Mouse (Mus musculus) heart, adult 11 months (tissue): ENCODE measurements around the gene Zfhx3.

ENCODE experiments used
- DNase-seq: peaks from one replicate; pipeline ENCODE4 v3.0.0; 2022

The Zfhx3 gene

DNA sequence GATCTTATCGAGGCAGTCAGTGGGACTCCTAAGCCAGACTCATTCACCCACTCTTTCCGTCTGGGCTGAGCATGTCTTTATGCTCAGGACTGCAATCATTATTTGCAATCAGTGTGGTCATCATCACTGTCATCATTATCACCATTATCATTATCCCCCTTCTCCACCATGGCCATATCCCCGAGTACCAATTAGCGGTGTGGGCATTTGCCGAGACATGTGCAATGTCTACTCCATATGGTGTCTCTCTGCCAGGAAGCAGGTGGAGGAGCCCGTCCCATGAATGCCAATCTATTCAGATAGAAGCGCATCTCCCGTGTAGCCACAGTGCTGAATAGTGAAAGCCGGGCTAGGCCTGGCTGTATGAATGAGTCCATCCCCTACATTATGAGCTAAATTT lies 747.2 kb downstream of the Zfhx3 start:
- DNase-seq: peak; percentile 75

- peak; percentile 93 for DNase-seq
Observed at GRCm38 (mm10) chr8:108690576-108691455, 748.4 kb downstream of the Zfhx3 start.

DNA sequence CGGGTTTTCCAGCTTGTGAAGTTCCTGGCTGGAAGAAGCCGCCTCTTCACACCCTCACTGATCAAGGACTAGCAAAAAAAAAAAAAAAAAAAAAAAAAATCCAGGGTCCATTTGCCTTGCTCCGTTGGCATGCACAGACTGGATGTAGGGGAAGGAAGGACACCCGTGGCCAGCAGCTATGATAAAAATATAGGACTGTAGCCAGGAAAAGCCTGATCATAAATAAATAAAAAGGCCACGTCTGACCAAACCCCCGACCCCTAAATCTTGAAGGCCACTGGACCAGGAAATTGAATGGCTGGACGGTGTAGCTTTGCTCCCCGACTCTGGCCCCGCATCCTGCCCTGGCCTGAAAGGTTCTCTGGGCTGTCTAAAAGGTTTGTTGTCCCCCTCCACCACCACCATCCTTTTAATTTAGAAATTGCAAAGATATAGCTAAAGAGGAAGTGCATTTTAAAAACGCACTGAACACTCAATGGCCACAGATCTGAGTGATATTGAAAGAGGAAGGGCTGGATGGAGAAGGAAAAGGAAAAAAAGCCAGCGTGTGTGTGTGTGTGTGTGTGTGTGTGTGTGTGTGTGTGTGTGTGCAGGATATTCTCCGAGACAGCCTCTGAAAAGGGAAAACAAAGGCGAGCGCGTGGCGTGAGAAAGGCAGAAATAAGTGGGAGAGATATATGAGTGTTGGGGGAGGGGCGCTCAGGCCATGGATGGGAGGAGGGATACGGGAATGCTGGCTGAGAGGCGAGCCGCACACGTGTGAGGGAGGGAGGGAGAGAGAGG lies 749.2 kb downstream of the Zfhx3 start:
- DNase-seq: peak; percentile 96

- DNase-seq: peak; percentile 92
Observed at GRCm38 (mm10) chr8:108692239-108692627, 749.8 kb downstream of the Zfhx3 start.

- peak; percentile 89 for DNase-seq
Observed at GRCm38 (mm10) chr8:108692669-108693665, 750.5 kb downstream of the Zfhx3 start.

- peak; percentile 98 for DNase-seq
Observed at GRCm38 (mm10) chr8:108693841-108694240, 751.4 kb downstream of the Zfhx3 start.

- peak; percentile 86 for DNase-seq
Observed at GRCm38 (mm10) chr8:108694516-108694915, 752.1 kb downstream of the Zfhx3 start.

DNA sequence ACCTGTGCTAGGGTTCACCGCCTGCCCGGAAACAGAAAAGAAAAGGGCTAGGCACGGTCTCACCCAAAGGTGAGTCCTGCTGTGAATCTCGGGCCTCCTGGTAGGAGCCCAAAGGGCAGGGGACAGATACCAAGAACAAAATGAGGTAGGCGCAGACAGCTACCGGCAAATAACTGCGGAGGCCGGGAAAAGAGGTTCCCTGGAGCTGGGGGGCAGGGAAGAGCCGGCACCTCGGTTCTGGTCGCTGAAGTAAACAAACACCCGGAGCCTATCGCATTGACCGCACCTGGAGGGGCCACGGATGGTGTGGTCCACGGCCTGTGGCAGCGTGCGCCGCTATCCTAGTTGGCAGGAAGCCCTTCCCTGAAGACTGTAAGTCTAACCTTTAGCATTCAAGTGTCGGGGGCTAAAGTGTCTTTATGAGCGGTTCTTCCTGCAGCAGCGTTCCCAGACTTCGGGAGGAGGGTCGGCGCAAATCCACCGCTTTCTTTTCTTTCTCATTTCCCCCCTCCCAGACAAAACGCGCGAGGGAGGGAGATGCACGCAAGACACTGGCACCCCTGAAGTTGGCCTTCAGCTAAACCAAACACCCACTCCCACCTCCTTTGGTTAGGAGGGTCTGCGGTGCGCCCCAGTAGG lies 752.9 kb downstream of the Zfhx3 start:
- DNase-seq: peak; percentile 86

DNA sequence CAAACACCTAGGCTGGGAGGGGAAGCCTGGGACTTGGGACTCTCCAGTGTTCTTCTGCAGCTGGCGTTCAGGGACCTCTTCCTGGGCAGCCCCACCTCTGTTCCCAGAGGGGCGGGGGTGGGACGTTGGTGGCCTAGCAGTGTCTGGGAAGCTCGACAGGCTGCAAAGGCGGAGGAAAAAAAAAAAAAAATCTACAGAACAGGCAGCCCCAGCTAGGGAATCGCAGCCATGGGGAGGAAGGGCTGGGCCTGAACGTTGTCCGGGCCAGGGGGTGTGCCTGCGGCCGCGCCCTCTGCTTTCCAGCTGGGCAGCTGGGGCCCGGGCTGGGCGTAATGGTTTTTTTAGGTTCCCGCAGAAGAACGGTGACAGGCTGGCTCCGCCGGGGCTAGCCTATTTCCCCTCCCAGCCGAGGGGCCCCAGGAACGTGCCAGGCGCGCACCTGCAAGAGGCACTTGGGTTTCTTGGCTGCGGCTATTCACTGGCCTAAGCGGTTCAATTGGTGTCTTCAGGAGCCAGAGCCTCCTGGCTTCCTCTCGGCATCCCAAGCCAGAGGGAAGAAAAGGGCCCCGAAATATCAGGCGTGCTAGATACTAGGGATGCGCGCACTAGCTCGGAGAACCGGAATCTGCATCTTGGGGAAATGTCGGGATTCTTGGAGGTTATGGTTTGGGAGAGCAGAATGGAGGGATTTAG lies 753.6 kb downstream of the Zfhx3 start:
- peak; percentile 96 for DNase-seq

- peak; percentile 91 for DNase-seq
Observed at GRCm38 (mm10) chr8:108696631-108697410, 754.4 kb downstream of the Zfhx3 start.

DNA sequence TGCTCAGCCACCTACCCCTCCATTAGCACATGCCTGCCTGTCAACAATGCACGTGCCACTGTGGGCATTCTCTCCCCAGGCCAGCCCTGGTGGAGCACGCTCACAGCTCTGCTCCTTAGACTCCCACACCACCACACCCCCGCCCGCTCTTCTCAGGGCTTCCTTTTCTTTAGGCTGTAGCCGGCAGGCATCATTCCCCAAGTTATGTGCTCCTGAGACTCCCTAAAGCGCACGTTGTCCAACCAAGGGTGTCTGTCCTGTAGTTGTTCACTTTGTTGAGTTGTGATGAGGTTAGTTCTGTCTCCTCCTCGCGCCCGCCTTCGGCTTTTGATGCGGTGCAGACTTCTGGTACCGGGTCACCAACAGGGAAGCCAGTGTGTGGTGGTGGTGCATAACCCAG lies 755.1 kb downstream of the Zfhx3 start:
- peak; percentile 92 for DNase-seq

DNA sequence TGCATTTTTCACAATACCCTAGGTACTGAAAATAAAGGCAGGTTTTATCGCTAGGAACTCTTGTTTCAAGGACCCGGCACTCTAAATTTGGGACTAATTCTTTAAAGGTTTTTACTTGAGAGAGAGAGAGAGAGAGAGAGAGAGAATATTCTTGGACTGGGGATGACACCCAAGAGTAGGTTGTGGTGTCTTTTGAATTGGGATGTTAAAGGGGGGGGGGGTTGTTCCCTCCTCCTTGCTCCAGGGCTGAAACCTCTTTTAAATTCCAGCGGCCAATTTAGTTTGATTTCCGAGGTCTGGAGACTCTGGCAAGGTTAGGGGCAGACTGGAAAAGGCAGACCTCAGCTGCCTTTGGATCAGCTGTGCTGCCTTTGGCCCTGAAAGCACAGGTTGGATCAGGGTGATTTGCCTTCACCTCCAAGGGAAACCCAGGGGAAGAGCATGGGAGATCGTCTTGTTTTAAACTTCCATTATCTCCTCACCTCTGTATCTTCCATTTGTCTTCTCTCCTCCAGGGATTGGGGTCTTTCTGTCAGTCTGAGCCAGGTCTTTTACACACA lies 755.7 kb downstream of the Zfhx3 start:
- peak; percentile 21 for DNase-seq

GRCm38 (mm10) chr8:108699011-108699410 lies 756.6 kb downstream of the Zfhx3 start:
- DNase-seq: peak; percentile 84

DNA sequence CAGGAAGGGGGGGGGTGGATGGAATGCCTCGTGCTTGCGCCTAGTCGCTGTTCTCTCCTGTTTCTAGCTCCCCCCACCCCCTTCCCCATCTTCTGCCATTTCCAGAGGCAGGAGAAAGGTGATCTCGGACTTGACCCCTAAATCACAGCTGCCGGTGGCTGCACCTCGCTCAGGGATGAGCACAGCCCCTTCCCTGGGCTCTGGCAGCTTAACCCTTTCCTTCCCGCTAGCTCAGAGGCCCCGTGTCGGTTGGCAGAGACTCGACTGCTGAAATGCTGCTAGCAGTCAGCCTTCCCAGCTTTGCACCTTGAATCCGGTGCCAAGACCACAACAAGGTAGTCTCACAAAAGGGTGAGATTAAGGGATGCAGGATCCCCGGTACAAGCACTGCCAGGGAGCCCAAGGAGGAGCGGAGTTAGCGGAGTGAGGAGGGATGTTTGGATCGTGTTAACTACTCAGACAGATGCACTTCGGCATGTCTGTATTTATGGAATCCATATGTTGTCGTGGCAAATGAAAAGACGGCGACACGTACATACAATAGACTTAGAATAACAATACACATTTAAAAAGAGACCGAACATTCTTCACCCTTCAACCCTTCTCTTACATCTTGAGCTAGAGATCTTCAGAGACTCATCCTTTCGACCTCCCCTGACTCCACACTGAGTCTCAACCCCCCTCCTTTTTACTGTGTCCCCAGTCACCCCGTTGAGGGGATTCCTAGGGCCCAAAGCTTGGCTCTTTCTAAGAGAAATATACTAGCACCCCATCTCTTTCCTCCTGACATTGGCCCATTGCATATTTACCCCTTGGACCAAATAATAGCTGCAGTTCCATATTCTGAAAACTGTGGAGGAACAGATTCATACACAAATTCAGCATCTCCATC lies 757.3 kb downstream of the Zfhx3 start:
- DNase-seq: peak; percentile 88

- DNase-seq: peak; percentile 51
Observed at GRCm38 (mm10) chr8:108701381-108702175, 759.1 kb downstream of the Zfhx3 start.

GRCm38 (mm10) chr8:108702201-108702600 lies 759.8 kb downstream of the Zfhx3 start:
- peak; percentile 70 for DNase-seq

DNA sequence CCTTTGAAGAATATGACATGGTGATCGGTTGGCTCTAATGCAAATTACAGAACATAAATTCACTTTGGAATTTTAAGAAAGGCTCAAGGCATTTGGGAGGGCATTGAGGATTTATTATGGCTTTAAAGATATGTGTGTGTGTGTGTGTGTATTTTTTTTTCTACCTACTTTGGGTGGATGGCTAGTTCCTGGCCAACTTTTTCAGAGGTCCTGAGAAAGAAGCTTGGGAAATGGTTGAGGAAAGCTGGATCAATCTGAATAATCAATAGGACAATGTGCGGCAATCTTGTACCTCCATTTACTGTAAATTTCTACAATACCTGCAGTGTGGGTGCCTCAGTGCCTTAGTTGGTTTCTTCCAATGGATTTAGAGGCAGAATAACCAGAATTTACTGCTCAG lies 763.3 kb downstream of the Zfhx3 start:
- peak; percentile 31 for DNase-seq

- DNase-seq: peak; percentile 68
Observed at GRCm38 (mm10) chr8:108706491-108706847, 764.0 kb downstream of the Zfhx3 start.
